Mouse (Mus musculus) left cerebral cortex, adult 18-20 months (tissue): ENCODE data around the gene Chrm2. TPM values are rescaled to one million over a fixed set of nuclear protein-coding genes. Genes with fewer than 3 reads are reported as not detected.

Experiments
- DNase-seq, 2 experiments: peaks; one replicate each; pipeline ENCODE4 v3.0.0; 2021 to 2022; ENCODE audit warnings: low spot score in 2 of 2, mixed read lengths in 1 of 2
- microRNA-seq, 2 experiments: library from miRNA; unstranded; fragments of <30 nt; microRNA quantifications; one replicate each; pipeline ENCODE4 v1.2.0; 2021
- total RNA-seq, 2 experiments: library from RNA; stranded (reverse); gene quantifications; 2 replicates each; pipeline ENCODE4 v1.2.3; 2021

The Chrm2 gene
- total RNA-seq, 2 experiments from 2014 or later: 14.7 to 16.4 TPM

GRCm38 (mm10) chr6:36508469-36508868 is 120.6 kb downstream of the Chrm2 start:
- no peak for DNase-seq

GRCm38 (mm10) chr6:36516508-36516907 is 128.6 kb downstream of the Chrm2 start:
- DNase-seq: no peak

DNA sequence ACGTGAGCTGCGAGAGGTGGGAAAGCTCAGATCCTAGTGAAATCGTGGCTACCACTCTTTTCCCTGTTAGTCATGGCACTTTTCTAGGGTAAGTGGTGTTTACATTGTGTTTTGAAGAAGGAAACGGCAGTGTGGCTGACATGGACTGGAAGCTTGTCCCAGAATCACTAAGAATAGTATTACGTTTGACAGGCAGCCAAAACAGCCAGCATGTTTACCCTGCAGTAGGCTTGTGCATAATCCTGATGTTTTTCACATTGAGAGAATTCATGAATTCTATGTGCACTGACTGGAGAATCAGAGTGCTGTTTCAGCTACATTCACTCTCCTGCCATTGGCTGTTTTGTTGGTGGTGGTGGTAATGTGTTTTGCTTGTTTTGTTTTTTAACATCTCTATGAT is 129.4 kb downstream of the Chrm2 start:
- DNase-seq: peak; percentile 25 to 36

DNA sequence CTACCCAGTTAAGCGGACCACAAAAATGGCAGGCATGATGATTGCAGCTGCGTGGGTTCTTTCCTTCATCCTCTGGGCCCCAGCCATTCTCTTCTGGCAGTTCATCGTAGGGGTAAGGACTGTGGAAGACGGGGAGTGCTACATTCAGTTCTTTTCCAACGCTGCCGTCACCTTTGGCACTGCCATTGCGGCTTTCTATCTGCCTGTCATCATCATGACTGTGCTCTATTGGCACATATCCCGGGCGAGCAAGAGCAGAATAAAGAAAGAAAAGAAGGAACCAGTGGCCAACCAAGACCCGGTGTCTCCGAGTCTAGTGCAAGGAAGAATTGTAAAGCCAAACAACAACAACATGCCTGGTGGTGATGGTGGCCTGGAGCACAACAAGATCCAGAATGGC is 135.7 kb downstream of the Chrm2 start:
- no peak for DNase-seq

- no peak for DNase-seq
Observed at GRCm38 (mm10) chr6:36528509-36528908, 140.6 kb downstream of the Chrm2 start.

DNA sequence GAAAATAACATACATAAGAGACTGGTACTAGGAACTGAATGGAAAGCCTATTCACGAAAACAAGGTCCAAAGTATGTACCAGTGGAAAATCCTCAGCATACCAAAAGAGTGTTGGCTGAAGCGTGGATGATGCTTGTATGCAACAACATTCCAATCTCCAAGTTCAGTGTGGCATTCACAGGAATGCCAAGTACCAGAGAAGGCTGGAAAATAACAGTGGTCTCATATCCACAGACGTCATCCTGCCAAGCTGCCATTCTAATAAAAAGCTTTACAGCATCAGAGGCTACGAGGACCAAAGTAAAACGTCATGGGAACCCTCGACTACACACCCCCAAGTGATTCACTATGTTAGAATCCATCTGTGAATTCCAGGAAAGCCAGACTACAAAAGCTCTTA is 153.4 kb downstream of the Chrm2 start:
- no peak for DNase-seq

DNA sequence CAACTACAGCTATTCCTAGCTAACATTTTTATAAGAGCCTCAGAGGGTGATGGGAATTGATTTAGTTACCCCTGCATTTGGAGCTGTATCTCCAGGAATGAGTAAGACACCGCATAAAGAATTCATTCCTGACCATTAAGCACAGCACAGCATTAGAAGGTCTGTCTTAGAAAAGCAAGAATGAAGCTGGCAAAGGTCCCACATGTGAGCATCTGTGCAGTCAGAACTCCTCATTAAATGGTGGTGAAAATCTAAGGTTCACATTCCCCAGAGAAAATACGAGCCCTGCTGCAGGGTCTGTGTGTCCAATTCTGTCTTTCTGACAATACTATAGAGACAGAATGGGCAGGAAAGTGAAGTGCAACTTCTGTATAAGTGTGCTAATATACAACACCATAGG is 179.0 kb downstream of the Chrm2 start:
- DNase-seq: no peak

Small RNAs within 50 kb of the gene (microRNA-seq; reads per million reads assigned to microRNA genes)
- gene Mir490: 396 to 478 reads per million in 2 experiments
